Mouse (Mus musculus) stomach, embryonic 16.5 days (tissue): ENCODE results near the gene Gm21887. TPM values are rescaled to one million over a fixed set of nuclear protein-coding genes. Genes with fewer than 3 reads are reported as not detected.
"Not testable (repeated sequence)": the region's sequence is repeated elsewhere in the genome, so short reads cannot be mapped to it uniquely, and the experiment has no call there.

Experiments
- ATAC-seq: fragments of 200-750 bp; cut with Nextera tagmentation; 2 replicates; pipeline ENCODE4 v1.8.0; 2017; ENCODE audit warnings: moderate number of reproducible peaks, moderate TSS enrichment; ENCODE audit not compliant: insufficient read depth, low FRiP score
- H3K27ac ChIP-seq: fragments of 300-500 bp; sonication (generic); 2 replicates; pipeline ENCODE4 v1.5.1; 2014; ENCODE audit warnings: low read length
- H3K27me3 ChIP-seq: fragments of 300-500 bp; sonication (generic); 2 replicates; pipeline ENCODE4 v1.6.1; 2014; ENCODE audit warnings: low read length, control low read depth, mixed read lengths; ENCODE audit not compliant: control insufficient read depth, insufficient read depth
- H3K36me3 ChIP-seq: fragments of 300-500 bp; sonication (generic); 2 replicates; pipeline ENCODE4 v1.6.1; 2014; ENCODE audit warnings: low read length; ENCODE audit not compliant: control insufficient read depth, insufficient read depth
- H3K4me1 ChIP-seq: fragments of 300-500 bp; sonication (generic); 2 replicates; pipeline ENCODE4 v1.6.1; 2014; ENCODE audit warnings: low read length, control low read depth, mixed read lengths; ENCODE audit not compliant: control insufficient read depth, insufficient read depth
- H3K4me2 ChIP-seq: fragments of 300-500 bp; sonication (generic); 2 replicates; pipeline ENCODE4 v1.6.1; 2014; ENCODE audit warnings: low read depth, low read length, mixed read lengths
- H3K4me3 ChIP-seq: fragments of 300-500 bp; sonication (generic); replicated peaks from 2 replicates; pipeline ENCODE4 v1.5.1; 2014; ENCODE audit warnings: mild to moderate bottlenecking, low read length
- H3K9ac ChIP-seq: fragments of 300-500 bp; sonication (generic); 2 replicates; pipeline ENCODE4 v1.6.1; 2014; ENCODE audit warnings: low read length
- H3K9me3 ChIP-seq: fragments of 300-500 bp; sonication (generic); replicated peaks from 2 replicates; pipeline ENCODE4 v1.6.1; 2016; ENCODE audit warnings: low read length, control low read depth; ENCODE audit not compliant: control insufficient read depth
- WGBS: fragments of 180-500 bp; shearing (Covaris S2); extraction: QIAGEN DNeasy Blood & Tissue Kit; methylation state at CpG from one replicate; pipeline ENCODE4 v1.1.7; 2014; 5-methylcytosine and 5-hydroxymethylcytosine counted together
- polyA plus RNA-seq: library from polyadenylated mRNA; unstranded; fragments of >200 nt; fragmentation: Nextera tagmentation; extraction: Ambion mirVana; gene quantifications from 2 replicates; pipeline ENCODE4 v1.2.1, GENCODE M21; 2015

The Gm21887 gene
- polyA plus RNA-seq, 1 experiment from 2014 or later: 172 TPM

GRCm38 (mm10) chrX:170007375-170008178 lies 1.9 kb upstream of the Gm21887 start:
- H3K9me3 ChIP-seq: peaks cover 32% of the 10 kb centered on the region
- not testable (repeated sequence) for H3K36me3 ChIP-seq, H3K27me3 ChIP-seq, H3K27ac ChIP-seq, H3K4me2 ChIP-seq, H3K4me3 ChIP-seq, ATAC-seq, H3K4me1 ChIP-seq, H3K9ac ChIP-seq
- WGBS: 56% methylated on average over 2 of the region's 2 CpGs

- not testable (repeated sequence) for H3K27ac ChIP-seq, ATAC-seq, H3K36me3 ChIP-seq, H3K27me3 ChIP-seq, H3K4me3 ChIP-seq, H3K4me2 ChIP-seq, H3K4me1 ChIP-seq, H3K9ac ChIP-seq
- peaks cover 32% of the 10 kb centered on the region for H3K9me3 ChIP-seq
These were observed 1.3 kb upstream of the Gm21887 start for GRCm38 (mm10) chrX:170008179-170008467.

GRCm38 (mm10) chrX:170008584-170008983 lies 875 bp upstream of the Gm21887 start:
- not testable (repeated sequence) for H3K27ac ChIP-seq, ATAC-seq, H3K27me3 ChIP-seq, H3K36me3 ChIP-seq, H3K9ac ChIP-seq, H3K4me3 ChIP-seq, H3K4me2 ChIP-seq, H3K4me1 ChIP-seq
- 38% methylated on average over 3 of the region's 3 CpGs for whole genome bisulfite sequencing
- peaks cover 32% of the 10 kb centered on the region for H3K9me3 ChIP-seq

- peak; percentile 96 for ATAC-seq
- Histone ChIP-seq H3K4me3 (peak overlapping the region; percentile 49), H3K27ac (peak overlapping the region; percentile 71), H3K9me3 (peaks cover 29% of the 10 kb centered on the region), H3K9ac (peak overlapping the region; percentile 69)
- H3K36me3 ChIP-seq, H3K4me1 ChIP-seq, H3K4me2 ChIP-seq, H3K27me3 ChIP-seq: not testable (repeated sequence)
- 52% methylated on average over 25 of the region's 25 CpGs for WGBS
These were observed 352 bp downstream of the Gm21887 start for GRCm38 (mm10) chrX:170009801-170010221.

GRCm38 (mm10) chrX:170010581-170011528 lies 1.4 kb downstream of the Gm21887 start:
- Histone ChIP-seq H3K9me3 (peaks cover 29% of the 10 kb centered on the region), H3K4me3 (peak overlapping the region; percentile 31), H3K9ac (0 out of 2 replicates have a peak overlapping the region, but pooled peaks have one; percentile 42), H3K4me2 (peak overlapping the region; percentile 45)
- ATAC-seq: peak; percentile 11; the same call in 1 of the 2 replicates
- H3K27ac ChIP-seq, H3K4me1 ChIP-seq, H3K36me3 ChIP-seq, H3K27me3 ChIP-seq: not testable (repeated sequence)
- 78% methylated on average over 97 of the region's 97 CpGs for WGBS

- H3K4me2 ChIP-seq, H3K27ac ChIP-seq, H3K36me3 ChIP-seq, H3K4me3 ChIP-seq, H3K9ac ChIP-seq, H3K27me3 ChIP-seq, H3K4me1 ChIP-seq, ATAC-seq: not testable (repeated sequence)
- peaks cover 29% of the 10 kb centered on the region for H3K9me3 ChIP-seq
- 80% methylated on average over 1 of the region's 10 CpGs for WGBS
These were observed 2.0 kb downstream of the Gm21887 start for GRCm38 (mm10) chrX:170011529-170011879.

- not testable (repeated sequence) for H3K4me1 ChIP-seq, H3K4me2 ChIP-seq, H3K9ac ChIP-seq, H3K4me3 ChIP-seq, H3K27me3 ChIP-seq, ATAC-seq, H3K27ac ChIP-seq
- no CpG with 5 or more reads among the region's 13 CpGs for WGBS
- Histone ChIP-seq H3K36me3 (peaks cover 17% of the 10 kb centered on the region), H3K9me3 (peaks cover 26% of the 10 kb centered on the region)
These were observed 4.0 kb downstream of the Gm21887 start for GRCm38 (mm10) chrX:170013421-170013820.

GRCm38 (mm10) chrX:170014038-170014437 lies 4.6 kb downstream of the Gm21887 start:
- not testable (repeated sequence) for H3K4me1 ChIP-seq, H3K27me3 ChIP-seq, H3K4me2 ChIP-seq, ATAC-seq, H3K9ac ChIP-seq, H3K27ac ChIP-seq, H3K4me3 ChIP-seq
- Histone ChIP-seq H3K9me3 (peaks cover 27% of the 10 kb centered on the region), H3K36me3 (peaks cover 23% of the 10 kb centered on the region)
- WGBS: 57% methylated on average over 2 of the region's 13 CpGs

GRCm38 (mm10) chrX:170015883-170016282 lies 6.4 kb downstream of the Gm21887 start:
- not testable (repeated sequence) for H3K4me3 ChIP-seq, H3K4me2 ChIP-seq, H3K9ac ChIP-seq, ATAC-seq, H3K27me3 ChIP-seq, H3K4me1 ChIP-seq, H3K27ac ChIP-seq
- Histone ChIP-seq H3K36me3 (peaks cover 26% of the 10 kb centered on the region), H3K9me3 (peaks cover 20% of the 10 kb centered on the region)
- 82% methylated on average over 10 of the region's 12 CpGs for whole genome bisulfite sequencing
